8 mouse cellular contexts compared by ENCODE assay signal in the genomic region with DNA sequence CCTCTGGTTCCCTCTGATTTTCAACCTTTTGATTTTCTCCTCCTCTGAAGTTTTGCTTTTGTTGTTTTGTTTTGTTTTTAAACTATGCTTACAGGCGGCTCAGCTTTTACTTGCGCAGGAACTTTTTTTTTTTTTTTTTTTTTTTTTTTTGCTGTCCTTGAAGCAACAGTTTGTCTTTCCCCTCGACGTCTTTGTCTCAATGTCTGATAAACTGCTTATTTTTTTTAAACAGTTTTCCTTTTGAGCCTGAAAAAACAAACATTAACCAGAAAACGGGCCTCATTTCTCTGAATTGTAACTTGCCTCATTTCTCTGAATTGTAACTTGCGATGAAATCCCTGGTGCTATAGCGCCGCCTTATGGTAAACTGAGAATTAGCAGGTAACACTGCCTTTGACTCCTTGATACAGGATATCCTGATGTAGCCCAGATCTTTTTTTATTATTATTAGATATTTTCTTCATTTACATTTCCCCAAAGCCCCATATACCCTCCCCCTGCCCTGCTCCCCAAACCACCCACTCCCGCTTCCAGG. TPM values are rescaled to one million over a fixed set of nuclear protein-coding genes. Genes with fewer than 3 reads are reported as not detected.
DNase-seq lines count a peak whose midpoint lies in the region; ATAC-seq lines count a peak whose summit lies in the region.

No protein-coding gene starts in this region.

- no peak overlapping the region for H3K9ac ChIP-seq in hindbrain, embryonic 12.5 days
- no peak overlapping the region for H3K9ac ChIP-seq in embryonic facial prominence, embryonic 11.5 days (replicated peaks; ENCODE audit: low read length)

- H3K27ac ChIP-seq in hindbrain, embryonic 10.5 days, result no peak overlapping the region
- no peak overlapping the region for H3K27ac ChIP-seq in hindbrain, embryonic 12.5 days
- H3K27ac ChIP-seq in embryonic facial prominence, embryonic 11.5 days (replicated peaks; ENCODE audit: low read depth, low read length), result no peak overlapping the region

- peak; percentile 21 for DNase-seq in hindbrain, embryonic 10.5 days (ENCODE audit: low spot score)
- peak; percentile 66 for DNase-seq in embryonic facial prominence, embryonic 11.5 days (ENCODE audit: low spot score)
- peak; percentile 69 to 71 for DNase-seq in layer of hippocampus, postnatal 10 days (ENCODE audit: low spot score in 2 of 2)
- DNase-seq in natural killer cell, adult 2 months (ENCODE audit: low spot score in 2 of 2), result peak; percentile 22 to 29
- DNase-seq in gastrocnemius, adult 8-10 months (ENCODE audit: low spot score in 2 of 2), result no peak

- H3K9me3 ChIP-seq in hindbrain, embryonic 10.5 days, result no peaks in the 10 kb centered on the region
- H3K9me3 ChIP-seq in hindbrain, embryonic 12.5 days (replicated peaks), result no peaks in the 10 kb centered on the region
- no peaks in the 10 kb centered on the region for H3K9me3 ChIP-seq in embryonic facial prominence, embryonic 11.5 days (replicated peaks; ENCODE audit: control insufficient read depth, low read length)

- H3K4me2 ChIP-seq in hindbrain, embryonic 12.5 days (replicated peaks), result no peak overlapping the region
- H3K4me2 ChIP-seq in embryonic facial prominence, embryonic 11.5 days (ENCODE audit: low read depth, low read length), result no peak overlapping the region

- H3K4me1 ChIP-seq in hindbrain, embryonic 10.5 days (replicated peaks), result no peaks in the 10 kb centered on the region
- H3K4me1 ChIP-seq in hindbrain, embryonic 12.5 days, result no peaks in the 10 kb centered on the region
- no peaks in the 10 kb centered on the region for H3K4me1 ChIP-seq in embryonic facial prominence, embryonic 11.5 days (ENCODE audit: control insufficient read depth, insufficient read depth, low read length)

- no peak for ATAC-seq in hindbrain, embryonic 12.5 days (ENCODE audit: low FRiP score)
- peak; percentile 89 for ATAC-seq in CD4-positive, CD25-positive, alpha-beta regulatory T cell, adult 4 months
- ATAC-seq in activated CD4-positive, CD25-positive, alpha-beta regulatory T cell, adult 4 months, result peak; percentile 79
- ATAC-seq in embryonic facial prominence, embryonic 11.5 days (replicated peaks; ENCODE audit: insufficient number of reproducible peaks, low FRiP score, low TSS enrichment, low read depth), result no peak

- no peaks in the 10 kb centered on the region for H3K36me3 ChIP-seq in hindbrain, embryonic 10.5 days
- H3K36me3 ChIP-seq in hindbrain, embryonic 12.5 days, result no peaks in the 10 kb centered on the region
- H3K36me3 ChIP-seq in embryonic facial prominence, embryonic 11.5 days (replicated peaks; ENCODE audit: control insufficient read depth, insufficient read depth, low read depth, low read length), result no peaks in the 10 kb centered on the region

- no peaks in the 10 kb centered on the region for H3K27me3 ChIP-seq in hindbrain, embryonic 10.5 days (ENCODE audit: insufficient read depth, poor library complexity, severe bottlenecking)
- H3K27me3 ChIP-seq in hindbrain, embryonic 12.5 days, result no peaks in the 10 kb centered on the region
- H3K27me3 ChIP-seq in embryonic facial prominence, embryonic 11.5 days (ENCODE audit: control insufficient read depth, insufficient read depth, low read length), result no peaks in the 10 kb centered on the region

- no peak overlapping the region for H3K4me3 ChIP-seq in hindbrain, embryonic 10.5 days
- no peak overlapping the region for H3K4me3 ChIP-seq in hindbrain, embryonic 12.5 days
- no peak overlapping the region for H3K4me3 ChIP-seq in embryonic facial prominence, embryonic 11.5 days (ENCODE audit: low read depth, low read length)

- 55% methylated on average over 9 of the region's 9 CpGs for WGBS in hindbrain, embryonic 10.5 days
- WGBS in hindbrain, embryonic 12.5 days, result 55% methylated on average over 9 of the region's 9 CpGs
- 41% methylated on average over 9 of the region's 9 CpGs for WGBS in embryonic facial prominence, embryonic 11.5 days

RNA-seq across cellular contexts. Expression of gene Nr1d2, which starts 52.0 kb away (rescaled TPM):
- 3.4 TPM in 2 replicates for polyA plus RNA-seq in hindbrain, embryonic 10.5 days (2016; fragmentation: Nextera tagmentation; extraction: Ambion mirVana)
- 4.9 and 5.3 TPM in 2 replicates for polyA plus RNA-seq in hindbrain, embryonic 12.5 days (2016; fragmentation: Nextera tagmentation; extraction: Ambion mirVana)
- polyA plus RNA-seq in CD4-positive, CD25-positive, alpha-beta regulatory T cell, adult 4 months (2017; shearing (Covaris generic)), result 10 to 100 TPM; 10.2 to 12.8 TPM
- polyA plus RNA-seq in activated CD4-positive, CD25-positive, alpha-beta regulatory T cell, adult 4 months (2017; shearing (Covaris generic)), result 10 to 100 TPM; 11.0 to 12.2 TPM
- polyA plus RNA-seq in embryonic facial prominence, embryonic 11.5 days (2014; fragmentation: Nextera tagmentation; extraction: Ambion mirVana), result 6.2 and 7.0 TPM in 2 replicates
- 10 to 100 TPM; 37.8 to 46.8 TPM for total RNA-seq in layer of hippocampus, postnatal 10 days (2021)
- 10 to 100 TPM; 82.6 to 91.5 (median 86.0) TPM for total RNA-seq in gastrocnemius, adult 8-10 months (2022)

Comparison
In these comparisons a context has a peak if more than half of its experiments do, and no peak if none do; other contexts are left out.
1. DNase-seq: peak in hindbrain, embryonic 10.5 days (single experiment), embryonic facial prominence, embryonic 11.5 days (single experiment), layer of hippocampus, postnatal 10 days (2 of 2) and natural killer cell, adult 2 months (2 of 2); none in gastrocnemius, adult 8-10 months (0 of 2).
2. ATAC-seq: peak in CD4-positive, CD25-positive, alpha-beta regulatory T cell, adult 4 months (single experiment) and activated CD4-positive, CD25-positive, alpha-beta regulatory T cell, adult 4 months (single experiment); none in hindbrain, embryonic 12.5 days (single experiment) and embryonic facial prominence, embryonic 11.5 days (single experiment).